Mouse (Mus musculus) kidney, adult 2 months (tissue): Measurements from ENCODE around the gene Bbx.

Experiments
- CTCF ChIP-seq: fragments of 200-500 bp; conservative IDR thresholded peaks from 2 replicates; pipeline ENCODE4 v1.5.1; 2011; ENCODE audit warnings: low read depth, mild to moderate bottlenecking, control low read depth, low read length, moderate library complexity, mixed read lengths; ENCODE audit not compliant: insufficient read depth, insufficient read length
- POLR2A ChIP-seq: fragments of 200-500 bp; IDR thresholded peaks from one replicate; pipeline ENCODE4 v1.6.1; 2011; ENCODE audit warnings: low read depth, low read length, control low read depth

DNA sequence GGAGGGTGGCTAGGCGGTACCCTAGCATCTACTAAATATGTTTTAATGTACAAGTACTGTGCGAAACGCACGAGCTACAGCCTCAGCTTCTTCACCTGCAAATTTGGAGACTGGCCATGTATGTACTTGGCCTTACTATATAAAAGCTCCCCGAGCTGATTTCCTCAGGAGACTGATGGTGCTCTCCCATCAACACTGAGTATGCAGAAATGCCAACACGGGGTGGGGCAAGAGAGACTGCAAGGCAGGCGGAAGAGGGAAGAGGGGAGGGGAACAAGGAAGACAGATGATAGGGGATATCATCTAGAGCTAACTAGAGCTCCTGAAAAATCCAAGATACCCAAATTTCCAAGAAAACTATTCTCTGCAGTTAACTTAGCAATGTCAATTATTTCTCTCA lies 71.6 kb downstream of the Bbx start:
- no peak for TF ChIP-seq CTCF
- no peak for TF ChIP-seq POLR2A
